Mouse (Mus musculus): Measurements from ENCODE around the gene Slc6a18. TPM values are rescaled to one million over a fixed set of nuclear protein-coding genes. Genes with fewer than 3 reads are reported as not detected.

Gene Slc6a18
- total RNA-seq, 4 experiments from 2014 or later, result not detected

- no peak for DNase-seq (ENCODE audit: low spot score in 2 of 2)
These were observed 9.8 kb upstream of the Slc6a18 start for GRCm38 (mm10) chr13:73687601-73688000.

GRCm38 (mm10) chr13:73685502-73685901 is 7.7 kb upstream of the Slc6a18 start:
- no peak for DNase-seq (ENCODE audit: low spot score in 2 of 2)

GRCm38 (mm10) chr13:73684412-73684811 is 6.6 kb upstream of the Slc6a18 start:
- no peak for DNase-seq (ENCODE audit: low spot score in 2 of 2)

GRCm38 (mm10) chr13:73683682-73684081 is 5.9 kb upstream of the Slc6a18 start:
- DNase-seq (ENCODE audit: low spot score in 2 of 2), result peak in 1 of 2 experiments; percentile 65

GRCm38 (mm10) chr13:73682226-73682625 is 4.4 kb upstream of the Slc6a18 start:
- DNase-seq (ENCODE audit: low spot score in 2 of 2), result no peak

- DNase-seq (ENCODE audit: low spot score in 2 of 2), result no peak
These were observed 2.6 kb upstream of the Slc6a18 start for GRCm38 (mm10) chr13:73680394-73680793.

- DNase-seq (ENCODE audit: low spot score in 2 of 2), result no peak
These were observed 1.5 kb upstream of the Slc6a18 start for GRCm38 (mm10) chr13:73679311-73679710.

GRCm38 (mm10) chr13:73675161-73675560 is 2.7 kb downstream of the Slc6a18 start:
- DNase-seq (ENCODE audit: low spot score in 2 of 2), result no peak

GRCm38 (mm10) chr13:73660163-73660695 is 17.6 kb downstream of the Slc6a18 start:
- no peak for DNase-seq (ENCODE audit: low spot score in 2 of 2)

- DNase-seq (ENCODE audit: low spot score in 2 of 2), result no peak
These were observed 18.9 kb downstream of the Slc6a18 start for GRCm38 (mm10) chr13:73658953-73659352.

GRCm38 (mm10) chr13:73654976-73655375 is 22.8 kb downstream of the Slc6a18 start:
- no peak for DNase-seq (ENCODE audit: low spot score in 2 of 2)

GRCm38 (mm10) chr13:73653266-73653665 is 24.6 kb downstream of the Slc6a18 start:
- DNase-seq (ENCODE audit: low spot score in 2 of 2), result no peak

- DNase-seq (ENCODE audit: low spot score in 2 of 2), result no peak
These were observed 31.3 kb downstream of the Slc6a18 start for GRCm38 (mm10) chr13:73646397-73647087.

- DNase-seq (ENCODE audit: low spot score in 2 of 2), result no peak
These were observed 36.5 kb downstream of the Slc6a18 start for GRCm38 (mm10) chr13:73641296-73641695.

- no peak for DNase-seq (ENCODE audit: low spot score in 2 of 2)
These were observed 40.0 kb downstream of the Slc6a18 start for GRCm38 (mm10) chr13:73637826-73638225.

GRCm38 (mm10) chr13:73631837-73632236 is 46.0 kb downstream of the Slc6a18 start:
- DNase-seq (ENCODE audit: low spot score in 2 of 2), result no peak

- no peak for DNase-seq (ENCODE audit: low spot score in 2 of 2)
These were observed 49.2 kb downstream of the Slc6a18 start for GRCm38 (mm10) chr13:73628586-73629113.

- no peak for DNase-seq (ENCODE audit: low spot score in 2 of 2)
These were observed 50.9 kb downstream of the Slc6a18 start, which contains the start of gene Tert for GRCm38 (mm10) chr13:73626745-73627549. Gene Tert (plus strand): TSS chr13:73626911.

- DNase-seq (ENCODE audit: low spot score in 2 of 2), result no peak
These were observed 51.4 kb downstream of the Slc6a18 start for GRCm38 (mm10) chr13:73626410-73626744.

- no peak for DNase-seq (ENCODE audit: low spot score in 2 of 2)
These were observed 57.2 kb downstream of the Slc6a18 start for GRCm38 (mm10) chr13:73620637-73621036.

GRCm38 (mm10) chr13:73618406-73618805 is 59.4 kb downstream of the Slc6a18 start:
- no peak for DNase-seq (ENCODE audit: low spot score in 2 of 2)

Data from left cerebral cortex, adult 8-10 months (tissue).